Mouse (Mus musculus) frontal cortex, postnatal 36 days (tissue): ENCODE measurements at regions not wholly inside any gene's neighbourhood (a gene's known extent, or its start where the extent isn't known, plus 50 kb on each side); places are given as distances from the start of the nearest gene placed in this dataset.
"Not testable (repeated sequence)": the region's sequence is repeated elsewhere in the genome, so short reads cannot be mapped to it uniquely, and the experiment has no call there.

Experiments used
- DNase-seq, 2 experiments: peaks; one replicate each; pipeline ENCODE4 v3.0.0; 2022; ENCODE audit warnings: low spot score in 2 of 2

GRCm38 (mm10) chr1:113550172-113550571 is 1685.5 kb upstream of the Dsel start:
- DNase-seq, result no peak

DNA sequence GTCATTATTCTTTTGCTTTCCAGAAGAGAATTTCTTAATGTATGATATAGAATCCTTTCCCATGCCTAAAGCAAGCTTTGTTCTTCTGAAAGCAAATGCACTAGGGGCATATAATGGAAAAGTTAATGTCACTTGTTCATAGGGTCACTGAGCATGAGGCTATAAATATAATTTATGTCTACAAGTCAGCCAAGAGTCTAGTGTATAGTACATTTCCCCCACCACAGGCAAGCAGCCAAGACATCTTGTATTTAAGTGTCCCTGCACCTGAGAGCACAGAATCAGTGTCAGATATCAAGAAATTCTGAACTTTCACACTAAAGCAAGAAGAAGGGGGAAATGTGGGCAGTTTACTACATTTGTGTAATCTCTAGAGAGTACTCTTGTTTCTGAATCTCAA is 1675.3 kb upstream of the Dsel start:
- DNase-seq, result no peak

DNA sequence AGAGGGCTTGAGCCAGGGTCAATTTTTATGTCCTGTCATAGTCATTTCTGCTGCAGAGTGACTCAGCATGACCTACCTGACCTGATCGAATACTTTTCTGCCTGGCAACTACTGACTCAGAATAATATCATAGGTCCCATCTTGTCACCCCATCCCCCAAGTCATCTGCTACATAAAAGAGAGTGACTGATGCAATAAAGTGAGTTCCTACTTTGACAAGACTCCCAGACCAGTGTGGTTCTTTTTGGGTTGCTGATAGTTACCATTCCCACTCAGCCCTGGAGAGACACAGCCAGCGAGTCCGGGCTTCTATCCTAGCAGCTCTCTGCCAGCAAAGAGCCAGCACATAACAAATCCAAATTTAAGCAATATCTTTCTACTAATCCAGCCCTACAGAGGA is 1665.8 kb upstream of the Dsel start:
- no peak for DNase-seq

GRCm38 (mm10) chr1:113495987-113496386 is 1631.3 kb upstream of the Dsel start:
- DNase-seq, result no peak

DNA sequence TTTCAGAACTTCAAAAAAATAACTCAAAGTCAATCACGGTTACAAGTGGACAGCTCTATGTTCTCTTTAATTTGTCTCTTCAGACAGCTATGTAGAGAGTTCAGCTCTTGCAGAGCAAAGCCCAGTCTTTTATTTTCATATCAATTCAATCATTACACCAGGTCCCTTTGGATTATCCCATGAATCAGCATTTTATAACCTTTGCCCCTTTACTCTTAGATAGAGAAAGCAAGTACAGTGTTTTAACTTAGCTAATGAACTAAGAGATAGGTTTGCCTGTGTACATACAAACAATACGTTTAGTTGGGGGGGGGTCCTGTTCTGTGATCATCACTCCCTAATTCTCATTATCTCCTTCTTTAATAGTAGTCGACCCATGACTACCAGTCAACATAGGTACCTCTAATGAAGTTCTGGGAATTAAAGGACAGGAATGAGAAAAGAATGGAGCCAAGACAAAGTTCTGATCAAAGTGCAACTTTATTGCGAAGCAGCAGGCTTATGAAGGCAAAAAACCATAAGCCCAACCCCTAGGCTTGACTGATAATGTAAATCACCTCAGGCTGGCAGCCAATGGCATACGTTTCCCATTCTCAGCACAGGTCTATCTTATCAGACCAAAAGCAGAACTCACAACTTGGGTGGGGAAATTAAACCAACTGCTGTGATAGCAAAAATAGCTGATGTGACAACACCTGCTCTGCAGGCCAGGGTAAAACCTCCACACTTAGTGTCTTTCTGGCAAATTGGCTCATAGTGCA is 1625.7 kb upstream of the Dsel start:
- no peak for DNase-seq

DNA sequence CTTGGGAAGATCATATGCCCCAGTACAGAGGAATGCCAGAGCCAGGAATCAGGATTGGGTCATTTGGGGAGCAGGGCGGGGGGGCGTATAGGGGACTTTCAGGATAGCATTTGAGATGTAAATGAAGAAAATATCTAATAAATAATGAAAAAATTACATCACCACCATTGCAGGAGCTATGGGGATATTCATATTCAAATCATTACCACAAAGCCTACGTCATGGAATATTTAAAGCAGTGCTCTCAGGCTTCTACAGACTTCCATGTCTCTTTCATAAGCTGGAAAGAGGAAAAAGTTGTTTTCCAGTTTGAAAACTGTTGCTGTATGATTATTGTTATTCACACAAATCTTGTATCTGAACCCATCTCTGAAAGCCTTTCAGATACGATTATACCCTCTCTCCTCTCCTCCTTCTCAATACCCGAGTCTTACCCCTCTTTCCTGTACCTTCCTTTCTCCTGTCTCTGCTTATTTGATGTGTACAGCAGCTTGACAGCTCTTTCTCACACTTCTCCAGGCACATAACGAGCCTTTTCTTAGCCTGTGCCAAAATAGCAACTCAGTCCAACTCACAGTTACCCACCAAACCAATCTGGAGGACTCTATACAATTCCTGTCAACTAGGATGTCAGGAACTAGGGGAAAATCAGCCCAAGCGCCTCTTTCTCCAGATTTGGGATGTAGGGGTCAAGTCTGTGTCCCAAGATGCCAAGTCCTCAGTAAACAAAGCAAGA is 1592.0 kb upstream of the Dsel start:
- peak; percentile 2 to 20 for DNase-seq

- no peak for DNase-seq
These were observed 1569.0 kb upstream of the Dsel start for GRCm38 (mm10) chr1:113433701-113434100.

DNA sequence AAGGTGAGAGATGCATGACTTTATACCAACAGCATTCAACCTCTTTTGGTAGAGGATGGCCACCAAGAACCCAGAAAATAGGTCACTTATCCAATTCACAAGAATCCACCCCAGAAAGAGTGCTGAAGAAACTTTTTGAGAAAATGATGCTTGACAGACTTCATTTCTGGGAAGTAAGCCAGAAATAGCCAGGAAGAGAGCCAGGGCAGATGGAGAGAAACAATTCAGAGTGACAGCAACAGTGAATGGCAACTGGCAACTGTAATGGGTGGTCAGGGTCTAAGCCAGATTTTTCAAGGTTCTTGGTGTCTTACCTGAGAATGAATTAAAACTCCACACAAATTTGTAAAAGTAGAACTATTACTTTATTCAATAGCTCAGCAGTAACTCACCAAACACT is 1566.5 kb upstream of the Dsel start:
- DNase-seq, result peak in 1 of 2 experiments; percentile 3

GRCm38 (mm10) chr1:113412858-113413257 is 1548.1 kb upstream of the Dsel start:
- DNase-seq, result no peak

DNA sequence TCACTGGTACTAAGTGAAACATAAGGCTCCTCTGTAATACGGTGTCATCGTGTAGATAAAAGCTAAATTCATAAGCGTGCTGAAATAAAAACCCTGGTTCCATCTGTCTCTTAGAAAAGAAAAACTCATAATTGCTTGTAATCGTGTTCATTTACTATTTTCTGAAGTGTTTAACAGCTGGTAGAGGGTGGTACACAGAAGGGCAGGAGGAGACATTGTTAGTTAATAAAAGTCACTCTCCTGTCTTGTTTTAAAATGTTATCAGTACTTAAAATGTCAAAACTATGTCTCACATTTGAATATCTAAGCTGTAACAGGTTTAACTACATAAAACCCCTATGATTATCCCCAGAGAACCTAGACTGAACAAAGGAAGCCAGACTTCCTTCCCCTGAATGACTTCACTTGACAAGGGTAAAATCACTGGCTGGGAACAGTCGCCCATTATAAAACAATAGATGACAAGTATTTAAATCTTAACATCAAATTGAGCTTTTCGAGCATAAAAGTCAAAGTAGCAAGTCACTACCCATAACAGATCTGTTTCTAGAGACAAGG is 1530.6 kb upstream of the Dsel start:
- DNase-seq, result no peak

- not testable (repeated sequence) for DNase-seq
These were observed 1529.6 kb upstream of the Dsel start for GRCm38 (mm10) chr1:113394326-113394725.

- DNase-seq, result no peak
These were observed 1528.2 kb upstream of the Dsel start for GRCm38 (mm10) chr1:113392962-113393361.

GRCm38 (mm10) chr1:113389920-113390319 is 1525.2 kb upstream of the Dsel start:
- DNase-seq, result no peak

DNA sequence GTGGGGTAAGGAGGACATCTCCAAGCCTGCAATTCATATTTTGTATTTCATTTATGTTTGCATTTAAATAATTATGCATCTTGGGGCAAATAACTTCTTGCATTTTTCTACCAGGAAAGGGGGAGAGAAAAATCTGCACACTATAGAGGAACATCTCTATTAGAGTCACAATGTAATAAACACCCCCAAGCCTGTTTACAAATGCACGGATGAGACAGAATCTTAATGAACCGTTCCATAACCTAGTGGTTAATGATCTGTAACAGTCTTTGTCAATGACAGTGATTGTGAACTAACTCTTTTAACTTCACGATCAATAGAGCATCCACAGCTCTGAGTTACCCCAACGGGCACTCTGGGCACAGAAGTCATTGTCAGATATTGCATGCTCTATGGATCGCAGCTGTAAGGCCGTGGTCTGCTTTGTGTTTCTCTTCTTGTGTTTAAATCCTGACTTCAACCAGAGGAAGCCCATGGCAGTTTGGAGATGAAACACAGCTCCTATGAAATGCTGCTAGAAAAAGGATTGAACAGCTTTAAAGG is 1520.2 kb upstream of the Dsel start:
- no peak for DNase-seq

DNA sequence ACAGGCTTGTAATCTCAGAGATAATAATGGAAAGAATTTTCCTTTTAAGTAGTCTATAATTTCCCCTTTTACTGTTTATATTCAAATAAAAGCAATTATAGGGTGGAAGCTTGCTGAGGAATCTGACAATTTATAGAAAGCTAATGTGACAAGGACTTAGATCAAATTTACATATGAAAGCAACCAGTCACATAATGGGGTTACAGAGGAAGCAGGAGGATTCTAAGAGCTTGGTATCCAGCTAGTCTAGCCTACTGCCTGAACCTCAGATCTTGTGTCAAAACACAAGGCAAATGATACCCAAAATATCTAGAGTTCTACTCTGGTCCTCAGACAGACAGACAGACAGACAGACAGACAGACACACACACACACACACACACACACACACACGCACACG is 1519.0 kb upstream of the Dsel start:
- DNase-seq, result no peak

DNA sequence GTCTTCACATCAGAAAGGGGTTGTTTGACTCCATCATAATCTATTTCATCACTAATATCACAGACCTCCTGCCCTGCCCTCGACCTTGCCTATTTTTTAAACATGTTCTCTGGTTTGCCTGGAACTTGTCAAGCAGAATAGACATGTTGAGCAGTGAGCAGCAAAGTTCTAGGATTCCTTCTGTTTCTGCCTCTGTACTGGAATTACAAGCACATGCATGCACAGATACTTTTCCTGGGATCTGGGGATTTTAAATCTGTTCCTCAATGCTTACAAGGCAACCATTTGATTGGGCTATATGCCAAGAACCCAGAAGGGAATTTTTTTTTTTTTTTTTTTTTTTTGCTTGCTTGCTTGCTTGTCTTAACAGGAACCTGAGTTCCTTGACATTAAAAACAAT is 1508.0 kb upstream of the Dsel start:
- no peak for DNase-seq

DNA sequence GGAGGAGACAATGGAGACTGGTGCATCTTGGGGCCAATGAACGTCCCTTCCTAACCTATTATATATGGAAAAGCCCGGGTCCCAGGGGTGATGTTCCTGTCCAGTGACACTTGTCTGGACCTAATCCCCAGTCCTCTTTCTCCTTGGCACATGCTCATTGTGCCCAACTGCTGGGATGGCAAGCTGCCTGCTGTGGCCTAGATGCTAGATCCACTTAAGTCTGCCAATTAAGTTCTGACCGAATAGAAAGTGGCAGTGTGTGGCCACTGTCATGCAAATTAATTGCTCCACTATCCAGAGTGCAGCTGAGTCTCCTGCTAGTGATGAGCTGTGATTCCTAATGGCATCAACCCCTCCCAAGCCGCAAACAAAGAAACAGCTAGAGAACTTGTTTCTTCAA is 1493.5 kb upstream of the Dsel start:
- no peak for DNase-seq

DNA sequence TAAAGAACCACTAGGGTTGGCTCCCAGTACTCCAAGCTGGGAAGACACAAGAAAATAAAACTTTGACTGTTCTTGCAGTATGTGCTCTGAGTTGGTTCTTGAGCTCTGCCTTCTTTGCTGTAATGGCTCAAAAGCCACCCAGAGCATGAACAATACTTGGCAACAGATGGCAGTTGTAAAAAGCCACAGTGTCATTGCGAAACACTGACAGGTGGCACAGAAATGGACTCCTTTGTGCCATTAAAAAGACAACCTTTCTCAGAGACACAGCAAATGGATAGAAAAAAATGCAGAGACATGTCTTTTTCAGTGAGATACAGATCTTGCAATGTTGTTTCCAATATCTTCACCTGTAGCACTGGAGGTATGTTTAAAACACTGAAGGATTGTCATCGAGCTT is 1443.3 kb upstream of the Dsel start:
- DNase-seq, result no peak

DNA sequence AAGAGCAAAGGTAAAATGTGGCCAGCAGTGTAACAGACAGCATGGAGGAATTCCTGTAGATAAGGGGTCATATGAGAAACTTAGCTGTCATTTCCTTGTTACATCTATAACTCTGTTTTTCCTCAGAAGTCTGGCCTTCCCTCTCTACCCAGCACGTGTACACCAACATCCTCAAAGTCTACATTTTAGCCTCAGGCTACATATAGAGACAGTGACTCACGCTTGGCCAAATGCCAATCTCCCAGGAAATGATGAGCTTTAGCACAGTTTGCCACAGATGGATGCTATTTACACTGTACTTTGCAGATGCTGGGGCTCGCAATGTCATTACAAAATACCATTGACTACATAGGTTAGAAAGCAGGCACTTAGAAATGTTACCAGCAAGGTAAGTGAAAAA is 1433.1 kb upstream of the Dsel start:
- DNase-seq, result peak; percentile 53 to 88

DNA sequence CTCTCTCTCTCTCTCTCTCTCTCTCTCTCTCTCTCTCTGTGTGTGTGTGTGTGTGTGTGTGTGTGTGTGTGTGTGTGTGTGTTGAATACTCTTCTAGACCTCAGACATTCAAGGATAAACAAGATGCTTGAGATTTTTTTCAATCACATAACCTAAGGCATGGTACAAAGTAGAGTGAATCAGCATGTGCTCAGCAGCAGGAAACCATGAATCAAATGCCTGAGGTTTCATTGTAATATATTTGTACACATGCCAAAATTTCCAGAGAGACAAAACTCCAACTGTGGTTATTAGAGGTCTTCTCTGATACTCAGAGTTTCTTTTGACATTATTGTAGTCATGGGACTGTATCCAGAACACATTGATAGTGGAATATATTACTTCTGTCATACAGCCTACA is 1423.5 kb upstream of the Dsel start:
- DNase-seq, result no peak

GRCm38 (mm10) chr1:113284122-113284521 is 1419.4 kb upstream of the Dsel start:
- DNase-seq, result no peak

GRCm38 (mm10) chr1:113259421-113259820 is 1394.7 kb upstream of the Dsel start:
- no peak for DNase-seq

GRCm38 (mm10) chr1:113247325-113247724 is 1382.6 kb upstream of the Dsel start:
- no peak for DNase-seq
